Mouse (Mus musculus): Measurements from ENCODE around the gene Ddah2. TPM values are rescaled to one million over a fixed set of nuclear protein-coding genes. Genes with fewer than 3 reads are reported as not detected.

Gene Ddah2
- polyA plus RNA-seq, 1 experiment = 322 TPM

- TF ChIP-seq CTCF (IDR thresholded peaks at IDR 0.05; ENCODE audit: borderline replicate concordance, extremely low read depth, insufficient read depth, insufficient read length) = no peak
- TF ChIP-seq POLR2A (IDR thresholded peaks at IDR 0.05; ENCODE audit: borderline replicate concordance, extremely low read depth, insufficient read depth, insufficient read length, poor library complexity, severe bottlenecking) = no peak
- no peak for DNase-seq (ENCODE audit: low read depth)
These were observed 9.5 kb downstream of the Ddah2 start for GRCm38 (mm10) chr17:35068213-35068914.

- TF ChIP-seq CTCF (IDR thresholded peaks at IDR 0.05; ENCODE audit: borderline replicate concordance, extremely low read depth, insufficient read depth, insufficient read length) (no peak), POLR2A (IDR thresholded peaks at IDR 0.05; ENCODE audit: borderline replicate concordance, extremely low read depth, insufficient read depth, insufficient read length, poor library complexity, severe bottlenecking) (no peak)
- DNase-seq (ENCODE audit: low read depth) = no peak
These were observed 11.9 kb downstream of the Ddah2 start for GRCm38 (mm10) chr17:35070556-35071229.

GRCm38 (mm10) chr17:35071454-35071853 lies 12.6 kb downstream of the Ddah2 start:
- no peak for TF ChIP-seq POLR2A (IDR thresholded peaks at IDR 0.05; ENCODE audit: borderline replicate concordance, extremely low read depth, insufficient read depth, insufficient read length, poor library complexity, severe bottlenecking)
- no peak for DNase-seq (ENCODE audit: low read depth)

GRCm38 (mm10) chr17:35074097-35074496 lies 15.3 kb downstream of the Ddah2 start:
- TF ChIP-seq CTCF (IDR thresholded peaks at IDR 0.05; ENCODE audit: borderline replicate concordance, extremely low read depth, insufficient read depth, insufficient read length) = no peak
- no peak for TF ChIP-seq POLR2A (IDR thresholded peaks at IDR 0.05; ENCODE audit: borderline replicate concordance, extremely low read depth, insufficient read depth, insufficient read length, poor library complexity, severe bottlenecking)
- peak; percentile 23 for DNase-seq (ENCODE audit: low read depth)

GRCm38 (mm10) chr17:35076507-35077176 lies 17.8 kb downstream of the Ddah2 start, which contains the start of gene Ly6g6e:
Ly6g6e (plus strand) TSS chr17:35076902.
- TF ChIP-seq CTCF (IDR thresholded peaks at IDR 0.05; ENCODE audit: borderline replicate concordance, extremely low read depth, insufficient read depth, insufficient read length) (no peak), POLR2A (IDR thresholded peaks at IDR 0.05; ENCODE audit: borderline replicate concordance, extremely low read depth, insufficient read depth, insufficient read length, poor library complexity, severe bottlenecking) (no peak)
- peak; percentile 76 for DNase-seq (ENCODE audit: low read depth)

GRCm38 (mm10) chr17:35077285-35077684 lies 18.4 kb downstream of the Ddah2 start:
- peak; percentile 24 for DNase-seq (ENCODE audit: low read depth)
- no peak for TF ChIP-seq POLR2A (IDR thresholded peaks at IDR 0.05; ENCODE audit: borderline replicate concordance, extremely low read depth, insufficient read depth, insufficient read length, poor library complexity, severe bottlenecking)
- TF ChIP-seq CTCF (IDR thresholded peaks at IDR 0.05; ENCODE audit: borderline replicate concordance, extremely low read depth, insufficient read depth, insufficient read length) = no peak

- TF ChIP-seq POLR2A (IDR thresholded peaks at IDR 0.05; ENCODE audit: borderline replicate concordance, extremely low read depth, insufficient read depth, insufficient read length, poor library complexity, severe bottlenecking) (no peak), CTCF (IDR thresholded peaks at IDR 0.05; ENCODE audit: borderline replicate concordance, extremely low read depth, insufficient read depth, insufficient read length) (peak; percentile 37; the same call in 1 of the 2 replicates)
- DNase-seq (ENCODE audit: low read depth) = peak; percentile 44
These were observed 19.0 kb downstream of the Ddah2 start, which contains the start of gene Ly6g6d for GRCm38 (mm10) chr17:35077786-35078233. Ly6g6d (minus strand) TSS chr17:35078065.

GRCm38 (mm10) chr17:35079778-35080177 lies 20.9 kb downstream of the Ddah2 start:
- no peak for TF ChIP-seq CTCF (IDR thresholded peaks at IDR 0.05; ENCODE audit: borderline replicate concordance, extremely low read depth, insufficient read depth, insufficient read length)
- no peak for TF ChIP-seq POLR2A (IDR thresholded peaks at IDR 0.05; ENCODE audit: borderline replicate concordance, extremely low read depth, insufficient read depth, insufficient read length, poor library complexity, severe bottlenecking)
- no peak for DNase-seq (ENCODE audit: low read depth)

- TF ChIP-seq CTCF (IDR thresholded peaks at IDR 0.05; ENCODE audit: borderline replicate concordance, extremely low read depth, insufficient read depth, insufficient read length) = no peak
- TF ChIP-seq POLR2A (IDR thresholded peaks at IDR 0.05; ENCODE audit: borderline replicate concordance, extremely low read depth, insufficient read depth, insufficient read length, poor library complexity, severe bottlenecking) = no peak
- no peak for DNase-seq (ENCODE audit: low read depth)
These were observed 21.4 kb downstream of the Ddah2 start for GRCm38 (mm10) chr17:35080248-35080647.

GRCm38 (mm10) chr17:35080710-35081109 lies 21.9 kb downstream of the Ddah2 start:
- DNase-seq (ENCODE audit: low read depth) = no peak
- TF ChIP-seq POLR2A (IDR thresholded peaks at IDR 0.05; ENCODE audit: borderline replicate concordance, extremely low read depth, insufficient read depth, insufficient read length, poor library complexity, severe bottlenecking) (no peak), CTCF (IDR thresholded peaks at IDR 0.05; ENCODE audit: borderline replicate concordance, extremely low read depth, insufficient read depth, insufficient read length) (no peak)

GRCm38 (mm10) chr17:35082841-35083576 lies 24.2 kb downstream of the Ddah2 start:
- TF ChIP-seq CTCF (IDR thresholded peaks at IDR 0.05; ENCODE audit: borderline replicate concordance, extremely low read depth, insufficient read depth, insufficient read length) (no peak), POLR2A (IDR thresholded peaks at IDR 0.05; ENCODE audit: borderline replicate concordance, extremely low read depth, insufficient read depth, insufficient read length, poor library complexity, severe bottlenecking) (no peak)
- no peak for DNase-seq (ENCODE audit: low read depth)

Data from brain, embryonic 14.5 days (tissue).